Mouse (Mus musculus) cerebellum, adult 2 months (tissue): ENCODE measurements around the gene Gorasp1.

ENCODE experiments used
- CTCF ChIP-seq: fragments of 200-500 bp; IDR thresholded peaks from 2 replicates; pipeline ENCODE4 v1.5.1; 2011; ENCODE audit warnings: low read depth, mild to moderate bottlenecking, control low read depth, low read length, moderate library complexity, borderline replicate concordance; ENCODE audit not compliant: insufficient read depth
- POLR2A ChIP-seq: fragments of 200-500 bp; IDR thresholded peaks from 2 replicates; pipeline ENCODE4 v1.6.1; 2011; ENCODE audit warnings: low read length, control low read depth, borderline replicate concordance; ENCODE audit not compliant: insufficient read depth

DNA sequence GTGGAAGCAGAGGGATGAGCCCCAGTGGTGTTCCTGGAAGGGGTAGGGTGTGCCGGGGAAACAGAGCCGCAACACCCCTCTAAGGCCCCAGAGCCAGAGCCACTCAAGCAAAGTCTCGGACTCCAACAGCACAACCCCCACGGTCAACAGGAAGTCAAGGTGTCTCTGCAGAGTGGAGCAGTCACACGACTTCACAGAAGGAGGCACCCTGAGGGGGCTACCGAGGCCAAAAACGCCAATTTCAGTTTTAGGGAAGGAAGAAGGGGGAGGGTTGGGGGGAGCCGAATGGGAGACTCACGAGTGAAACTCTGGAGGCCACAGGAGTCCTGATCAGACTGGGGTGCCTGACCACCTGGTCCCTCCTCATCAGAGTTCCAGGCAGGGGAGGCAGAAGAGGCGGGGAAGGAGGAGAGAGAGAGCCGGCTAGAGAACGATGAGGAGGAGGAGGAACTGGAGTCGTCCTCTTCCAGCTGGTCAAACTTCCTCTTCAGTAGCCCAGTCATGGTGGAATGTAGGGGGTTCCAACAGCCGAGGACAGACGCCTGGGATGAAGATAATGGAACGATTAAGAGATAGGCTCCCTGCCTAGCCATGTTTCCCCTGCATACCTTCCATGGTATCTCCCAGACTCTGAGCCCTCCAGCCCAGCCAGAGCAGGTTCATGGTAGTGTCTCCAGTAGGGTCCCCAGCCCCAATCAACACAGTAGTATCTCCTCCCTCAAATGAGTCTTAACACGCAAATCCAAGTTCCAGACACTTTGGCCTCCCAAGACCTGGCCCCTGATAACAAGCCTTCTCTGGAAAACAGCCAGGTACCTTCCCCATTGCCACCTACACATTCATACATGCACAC lies 39.6 kb upstream of the Gorasp1 start:
- TF ChIP-seq POLR2A = no peak
- TF ChIP-seq CTCF = no peak
